Mouse (Mus musculus): ENCODE data around the gene Slc44a2. TPM values are rescaled to one million over a fixed set of nuclear protein-coding genes. Genes with fewer than 3 reads are reported as not detected.

The Slc44a2 gene
- polyA plus RNA-seq (2015; fragmentation: Nextera tagmentation; extraction: Ambion mirVana) = 118 and 131 TPM in 2 replicates

DNA sequence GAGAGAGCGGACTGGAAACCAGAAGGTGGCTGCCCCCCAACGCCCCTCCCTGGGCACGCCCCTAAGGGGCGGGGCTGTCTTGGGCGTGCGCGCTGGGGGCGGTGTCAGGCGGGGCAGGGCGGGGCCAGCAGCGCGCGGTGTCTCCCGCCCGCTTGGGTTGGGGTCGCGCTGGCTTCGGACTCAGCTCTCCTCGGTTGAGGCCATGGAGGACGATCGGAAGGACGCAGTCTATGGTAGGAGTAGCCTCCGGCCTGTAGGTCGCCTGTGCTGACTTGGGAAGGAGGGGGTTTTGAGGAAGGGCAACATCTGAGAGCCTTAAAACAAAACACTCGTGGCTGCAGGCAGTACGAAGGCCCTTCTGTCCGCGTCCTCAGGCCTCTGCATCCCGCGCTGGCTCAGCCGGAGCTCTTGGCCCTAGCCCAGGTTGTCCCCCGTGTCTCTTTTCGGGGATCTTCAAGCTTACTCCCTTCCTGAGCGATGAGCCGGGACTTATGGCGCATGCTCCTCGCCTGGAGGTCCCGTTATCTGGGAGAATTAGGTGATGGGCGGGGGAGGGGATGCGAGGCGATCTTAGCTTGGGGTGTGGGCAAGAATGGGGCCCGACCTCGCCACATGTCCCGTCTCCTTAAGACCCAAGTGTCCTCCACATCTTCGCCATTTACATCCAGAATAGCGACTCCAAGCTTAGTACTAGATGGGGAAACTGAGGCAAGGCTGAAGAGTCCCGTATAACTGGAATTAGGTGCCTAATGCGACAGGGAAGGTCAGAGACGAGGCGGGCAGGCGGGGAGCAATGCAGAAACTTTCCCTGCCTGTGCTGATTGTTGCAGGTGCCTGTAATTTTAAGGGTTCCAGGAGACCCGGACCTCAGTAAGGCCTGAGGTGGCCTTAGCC is at the start of gene Slc44a2:
Gene Slc44a2 (plus strand): TSS at position 80 of the 894 bp plus-strand sequence.
- Histone ChIP-seq H3K4me1 (peaks cover 21% of the 10 kb centered on the region), H3K9me3 (peaks cover 5% of the 10 kb centered on the region; the same call in 1 of the 2 replicates), H3K27ac (no peak within 1 kb of the TSS; the same call in 1 of the 2 replicates), H3K9ac (peak within 1 kb of the TSS; percentile 82), H3K4me2 (replicated peaks) (peak within 1 kb of the TSS; percentile 92), H3K4me3 (peak within 1 kb of the TSS; percentile 79), H3K36me3 (peaks cover 8% of the 10 kb centered on the region; the same call in 1 of the 2 replicates), H3K27me3 (no peaks in the 10 kb centered on the region)
- ATAC-seq (ENCODE audit: low FRiP score, low read depth) = peak; percentile 94
- WGBS = under 1% methylated on average over 52 of the region's 52 CpGs

DNA sequence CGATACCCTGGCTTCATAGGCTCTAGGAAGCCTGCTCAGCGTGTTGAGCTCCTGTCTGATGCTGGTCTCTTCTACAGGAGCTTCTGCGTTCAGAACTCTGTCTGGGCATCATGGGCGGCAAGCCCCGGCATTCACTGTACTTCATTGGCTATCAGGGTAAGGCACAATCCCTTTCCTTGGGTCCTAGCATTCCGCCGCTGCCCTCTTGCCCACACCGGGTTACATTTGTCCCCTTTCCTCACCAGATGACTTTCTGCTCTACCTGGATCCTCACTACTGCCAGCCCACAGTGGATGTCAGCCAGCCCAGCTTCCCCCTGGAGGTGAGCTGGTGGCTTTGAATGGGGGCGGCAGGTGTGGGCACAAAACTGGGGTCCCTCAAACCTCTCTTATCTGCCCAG is 48.1 kb upstream of the Slc44a2 start:
- peaks cover 95% of the 10 kb centered on the region for H3K36me3 ChIP-seq
- H3K4me2 ChIP-seq (replicated peaks) = no peak overlapping the region
- no peak overlapping the region for H3K27ac ChIP-seq
- 90% methylated on average over 9 of the region's 9 CpGs for WGBS
- no peaks in the 10 kb centered on the region for H3K9me3 ChIP-seq
- H3K4me1 ChIP-seq = no peaks in the 10 kb centered on the region
- no peak for ATAC-seq (ENCODE audit: low FRiP score, low read depth)
- no peak overlapping the region for H3K4me3 ChIP-seq
- no peaks in the 10 kb centered on the region for H3K27me3 ChIP-seq
- no peak overlapping the region for H3K9ac ChIP-seq

GRCm38 (mm10) chr9:21273094-21273493 is 47.4 kb upstream of the Slc44a2 start:
- Histone ChIP-seq H3K9ac (no peak overlapping the region), H3K27ac (no peak overlapping the region), H3K36me3 (peaks cover 98% of the 10 kb centered on the region), H3K4me1 (no peaks in the 10 kb centered on the region), H3K9me3 (no peaks in the 10 kb centered on the region), H3K4me3 (no peak overlapping the region), H3K27me3 (no peaks in the 10 kb centered on the region), H3K4me2 (replicated peaks) (no peak overlapping the region)
- WGBS = 87% methylated on average over 8 of the region's 8 CpGs
- no peak for ATAC-seq (ENCODE audit: low FRiP score, low read depth)

- 78% methylated on average over 7 of the region's 7 CpGs for WGBS
- Histone ChIP-seq H3K4me3 (no peak overlapping the region), H3K36me3 (peaks cover 96% of the 10 kb centered on the region), H3K4me1 (no peaks in the 10 kb centered on the region), H3K27me3 (no peaks in the 10 kb centered on the region), H3K9ac (no peak overlapping the region), H3K27ac (no peak overlapping the region), H3K9me3 (no peaks in the 10 kb centered on the region), H3K4me2 (replicated peaks) (no peak overlapping the region)
- no peak for ATAC-seq (ENCODE audit: low FRiP score, low read depth)
Measured at GRCm38 (mm10) chr9:21273520-21274228, 46.8 kb upstream of the Slc44a2 start.

GRCm38 (mm10) chr9:21274336-21274735 is 46.2 kb upstream of the Slc44a2 start:
- Histone ChIP-seq H3K36me3 (peaks cover 96% of the 10 kb centered on the region), H3K9ac (no peak overlapping the region), H3K27ac (no peak overlapping the region), H3K4me1 (no peaks in the 10 kb centered on the region), H3K9me3 (no peaks in the 10 kb centered on the region), H3K4me3 (no peak overlapping the region), H3K27me3 (no peaks in the 10 kb centered on the region), H3K4me2 (replicated peaks) (no peak overlapping the region)
- WGBS = 89% methylated on average over 3 of the region's 3 CpGs
- ATAC-seq (ENCODE audit: low FRiP score, low read depth) = no peak

DNA sequence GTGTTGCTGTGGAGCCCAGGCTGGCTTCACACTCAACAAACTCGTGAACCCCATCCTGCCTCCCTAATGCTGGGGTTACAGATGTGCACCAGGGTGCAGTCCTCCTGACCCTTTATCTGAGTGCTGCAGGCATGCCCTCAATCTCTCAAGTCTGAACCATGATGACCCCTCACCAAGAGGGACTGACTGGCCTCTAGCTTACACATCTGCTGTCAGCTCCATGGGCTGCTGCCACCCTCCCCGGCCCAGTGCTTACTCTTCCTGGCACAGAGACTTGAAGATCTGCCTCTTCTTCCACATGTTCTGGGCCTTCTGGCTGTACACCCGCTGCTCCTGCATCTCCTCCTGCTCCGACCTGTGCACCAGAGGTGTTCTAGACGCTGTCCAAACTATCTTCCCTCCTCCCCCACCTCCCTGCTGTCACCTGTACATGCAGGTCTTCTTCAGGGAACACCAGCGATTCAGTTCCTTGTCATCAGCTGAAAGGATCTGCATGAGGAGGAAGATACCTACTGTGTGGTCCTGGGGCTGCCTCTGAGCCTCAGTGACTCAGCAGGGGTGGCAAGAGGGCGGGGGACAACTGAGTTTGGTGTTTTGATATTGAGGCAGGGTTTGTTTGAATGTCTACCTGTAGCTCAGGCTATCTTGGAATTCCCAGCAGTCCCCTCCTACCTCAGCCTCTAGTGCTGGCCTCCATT is 45.3 kb upstream of the Slc44a2 start:
- Histone ChIP-seq H3K36me3 (peaks cover 98% of the 10 kb centered on the region), H3K4me3 (no peak overlapping the region), H3K27ac (no peak overlapping the region), H3K27me3 (no peaks in the 10 kb centered on the region), H3K9me3 (no peaks in the 10 kb centered on the region), H3K4me2 (replicated peaks) (no peak overlapping the region), H3K4me1 (no peaks in the 10 kb centered on the region), H3K9ac (no peak overlapping the region)
- 83% methylated on average over 7 of the region's 7 CpGs for WGBS
- ATAC-seq (ENCODE audit: low FRiP score, low read depth) = no peak

DNA sequence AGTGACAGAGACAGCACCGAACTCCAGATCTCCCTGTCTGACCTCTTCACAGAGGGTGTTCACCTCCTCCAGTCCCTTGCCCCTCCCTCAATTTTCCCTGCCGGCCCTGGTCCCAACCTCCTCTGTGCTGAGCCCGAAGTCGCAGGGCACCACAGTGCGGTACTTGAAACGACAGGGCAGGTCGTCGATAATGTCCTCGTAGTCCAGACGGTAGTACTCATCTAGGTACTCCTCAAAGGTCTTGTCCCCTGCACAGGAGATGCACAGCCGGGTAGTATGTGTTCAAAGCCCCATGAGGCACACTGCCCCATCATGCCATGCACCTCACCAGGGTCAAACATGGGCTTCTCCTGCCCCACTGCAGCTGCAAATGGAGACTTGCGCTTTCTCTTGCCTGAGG is 44.8 kb upstream of the Slc44a2 start:
- H3K36me3 ChIP-seq = peaks cover 97% of the 10 kb centered on the region
- 87% methylated on average over 12 of the region's 12 CpGs for WGBS

DNA sequence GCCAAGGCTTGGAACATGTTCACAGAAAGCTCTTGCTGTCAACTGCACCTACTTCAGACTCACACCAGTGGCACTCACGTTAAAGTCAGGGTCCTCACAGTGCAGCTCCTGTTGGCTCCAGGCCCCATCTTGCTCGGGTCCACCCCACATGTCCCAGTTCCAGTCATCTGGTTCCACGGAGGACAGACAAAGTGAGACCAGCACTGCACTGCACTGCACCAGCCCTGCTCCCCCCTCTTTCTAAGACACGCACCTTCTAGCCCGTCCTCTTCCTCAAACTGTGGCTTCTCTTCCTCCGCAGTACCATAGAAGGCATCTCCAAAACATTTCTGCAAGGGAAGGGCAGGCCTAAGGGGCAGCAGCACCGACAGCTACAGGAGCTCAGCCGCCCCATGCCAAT is 44.2 kb upstream of the Slc44a2 start:
- Histone ChIP-seq H3K4me2 (replicated peaks) (no peak overlapping the region), H3K9ac (no peak overlapping the region), H3K36me3 (peaks cover 97% of the 10 kb centered on the region), H3K27me3 (no peaks in the 10 kb centered on the region), H3K9me3 (no peaks in the 10 kb centered on the region), H3K4me1 (no peaks in the 10 kb centered on the region), H3K27ac (no peak overlapping the region), H3K4me3 (no peak overlapping the region)
- ATAC-seq (ENCODE audit: low FRiP score, low read depth) = no peak
- WGBS = 90% methylated on average over 8 of the region's 8 CpGs

More for the DNA sequence above, 44.8 kb upstream of the Slc44a2 start:
- Histone ChIP-seq H3K9ac (no peak overlapping the region), H3K4me3 (no peak overlapping the region), H3K4me2 (replicated peaks) (no peak overlapping the region), H3K27me3 (no peaks in the 10 kb centered on the region), H3K9me3 (no peaks in the 10 kb centered on the region), H3K4me1 (no peaks in the 10 kb centered on the region), H3K27ac (no peak overlapping the region)
- no peak for ATAC-seq (ENCODE audit: low FRiP score, low read depth)

DNA sequence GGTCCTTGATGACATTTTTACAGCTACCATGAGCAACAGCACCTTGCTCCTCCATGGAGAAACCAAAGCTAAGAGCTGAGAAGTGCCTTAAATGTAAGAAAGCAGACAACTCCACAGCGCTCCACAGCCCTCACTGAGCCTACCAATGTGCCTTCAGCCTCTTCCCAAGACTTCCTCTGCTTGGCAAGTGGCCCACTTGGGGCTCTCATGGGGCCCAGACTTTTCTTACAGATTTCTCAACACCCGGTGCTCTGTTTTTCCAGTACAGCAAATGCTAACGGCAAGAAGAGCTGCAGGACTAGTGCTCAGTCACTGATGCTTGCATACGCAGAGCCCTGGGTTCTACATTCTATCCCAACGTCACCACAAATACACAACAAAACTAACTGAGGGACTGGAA is 42.7 kb upstream of the Slc44a2 start:
- Histone ChIP-seq H3K36me3 (peaks cover 96% of the 10 kb centered on the region), H3K4me1 (no peaks in the 10 kb centered on the region), H3K9ac (no peak overlapping the region), H3K27me3 (no peaks in the 10 kb centered on the region), H3K4me3 (no peak overlapping the region), H3K9me3 (no peaks in the 10 kb centered on the region), H3K27ac (no peak overlapping the region), H3K4me2 (replicated peaks) (no peak overlapping the region)
- 97% methylated on average over 5 of the region's 5 CpGs for WGBS
- no peak for ATAC-seq (ENCODE audit: low FRiP score, low read depth)

- Histone ChIP-seq H3K27ac (no peak overlapping the region), H3K9ac (no peak overlapping the region), H3K4me3 (no peak overlapping the region), H3K9me3 (no peaks in the 10 kb centered on the region), H3K27me3 (no peaks in the 10 kb centered on the region), H3K4me1 (peaks cover 18% of the 10 kb centered on the region), H3K36me3 (peaks cover 66% of the 10 kb centered on the region), H3K4me2 (replicated peaks) (no peak overlapping the region)
- ATAC-seq (ENCODE audit: low FRiP score, low read depth) = no peak
- WGBS = 94% methylated on average over 5 of the region's 5 CpGs
Measured at GRCm38 (mm10) chr9:21283591-21283990, 36.9 kb upstream of the Slc44a2 start.

- peaks cover 66% of the 10 kb centered on the region for H3K36me3 ChIP-seq
- WGBS = 81% methylated on average over 3 of the region's 3 CpGs
- peaks cover 22% of the 10 kb centered on the region for H3K4me1 ChIP-seq
Measured at GRCm38 (mm10) chr9:21283994-21284393, 36.5 kb upstream of the Slc44a2 start.

DNA sequence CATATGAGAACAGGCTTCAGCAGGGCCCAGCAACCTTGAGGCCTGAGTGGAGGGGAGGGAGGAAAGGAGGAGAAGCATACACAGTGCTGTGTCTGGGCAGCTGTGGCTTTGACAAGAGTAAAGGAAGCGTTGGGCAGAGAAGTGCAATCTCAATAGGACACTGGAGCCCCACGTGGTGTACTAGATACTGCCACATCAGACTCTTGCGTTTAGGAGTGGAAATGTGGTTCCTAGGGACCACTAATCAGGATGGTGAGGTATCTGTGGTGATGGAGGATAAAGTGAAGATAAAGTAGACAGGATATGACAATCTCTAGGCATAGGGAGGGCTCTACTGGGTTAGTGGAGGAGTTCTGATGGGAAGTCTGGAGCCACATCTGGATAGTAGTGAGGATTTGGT is 33.7 kb upstream of the Slc44a2 start:
- peak overlapping the region; percentile 78 for H3K9ac ChIP-seq
- 68% methylated on average over 3 of the region's 3 CpGs for WGBS
- peak overlapping the region; percentile 83; the same call in 1 of the 2 replicates for H3K27ac ChIP-seq
- no peaks in the 10 kb centered on the region for H3K9me3 ChIP-seq
- peak overlapping the region; percentile 89 for H3K4me2 ChIP-seq (replicated peaks)
- no peak for ATAC-seq (ENCODE audit: low FRiP score, low read depth)
- H3K36me3 ChIP-seq = peaks cover 40% of the 10 kb centered on the region
- peak overlapping the region; percentile 81 for H3K4me3 ChIP-seq
- no peaks in the 10 kb centered on the region for H3K27me3 ChIP-seq
- H3K4me1 ChIP-seq = peaks cover 36% of the 10 kb centered on the region

More at GRCm38 (mm10) chr9:21283994-21284393, 36.5 kb upstream of the Slc44a2 start:
- Histone ChIP-seq H3K27me3 (no peaks in the 10 kb centered on the region), H3K9me3 (no peaks in the 10 kb centered on the region), H3K4me2 (replicated peaks) (no peak overlapping the region), H3K27ac (no peak overlapping the region), H3K4me3 (no peak overlapping the region), H3K9ac (no peak overlapping the region)
- ATAC-seq (ENCODE audit: low FRiP score, low read depth) = no peak
